Mouse (Mus musculus): ENCODE measurements at regions not wholly inside any gene's neighbourhood (a gene's known extent, or its start where the extent isn't known, plus 50 kb on each side); places are given as distances from the start of the nearest gene placed in this dataset.
A peak's percentile ranks its signal among the peaks of the same experiment; 100 is the strongest.

GRCm38 (mm10) chr12:109662179-109662578 is 62.0 kb upstream of the Rtl1 start:
- no peak for DNase-seq

- no peak for DNase-seq
Measured at GRCm38 (mm10) chr12:109674766-109675165, 74.6 kb upstream of the Rtl1 start.

GRCm38 (mm10) chr12:109694046-109694445 is 93.9 kb upstream of the Rtl1 start:
- no peak for DNase-seq

GRCm38 (mm10) chr12:109694801-109695430 is 94.8 kb upstream of the Rtl1 start:
- DNase-seq: no peak

- DNase-seq: no peak
Measured at GRCm38 (mm10) chr12:109706820-109707219, 106.7 kb upstream of the Rtl1 start.

- DNase-seq: no peak
Measured at GRCm38 (mm10) chr12:109709661-109710060, 109.5 kb upstream of the Rtl1 start.

GRCm38 (mm10) chr12:109711392-109711791 is 111.3 kb upstream of the Rtl1 start:
- DNase-seq: no peak

GRCm38 (mm10) chr12:109711946-109712345 is 111.8 kb upstream of the Rtl1 start:
- DNase-seq: no peak

GRCm38 (mm10) chr12:109712386-109712785 is 112.3 kb upstream of the Rtl1 start:
- DNase-seq: no peak

GRCm38 (mm10) chr12:109713041-109713440 is 112.9 kb upstream of the Rtl1 start:
- no peak for DNase-seq

GRCm38 (mm10) chr12:109714061-109714460 is 113.9 kb upstream of the Rtl1 start:
- DNase-seq: no peak

- DNase-seq: no peak
Measured at GRCm38 (mm10) chr12:109716991-109717390, 116.9 kb upstream of the Rtl1 start.

GRCm38 (mm10) chr12:109718036-109718435 is 117.9 kb upstream of the Rtl1 start:
- DNase-seq: no peak

GRCm38 (mm10) chr12:109738201-109738600 is 138.1 kb upstream of the Rtl1 start:
- no peak for DNase-seq

- DNase-seq: no peak
Measured at GRCm38 (mm10) chr12:109738911-109739310, 138.8 kb upstream of the Rtl1 start.

GRCm38 (mm10) chr12:109742486-109742885 is 142.4 kb upstream of the Rtl1 start:
- no peak for DNase-seq

- DNase-seq: no peak
Measured at GRCm38 (mm10) chr12:109743036-109743650, 143.0 kb upstream of the Rtl1 start.

- no peak for DNase-seq
Measured at GRCm38 (mm10) chr12:109744186-109744585, 144.1 kb upstream of the Rtl1 start.

GRCm38 (mm10) chr12:109745731-109746484 is 145.8 kb upstream of the Rtl1 start:
- no peak for DNase-seq

GRCm38 (mm10) chr12:109747201-109747600 is 147.1 kb upstream of the Rtl1 start:
- no peak for DNase-seq

- DNase-seq: no peak
Measured at GRCm38 (mm10) chr12:109747776-109748175, 147.6 kb upstream of the Rtl1 start.

GRCm38 (mm10) chr12:109748326-109749059 is 148.4 kb upstream of the Rtl1 start:
- DNase-seq: peak; percentile 57

- no peak for DNase-seq
Measured at GRCm38 (mm10) chr12:109749256-109749655, 149.1 kb upstream of the Rtl1 start.

All from right cerebral cortex, postnatal 14 days (tissue).